Mouse (Mus musculus): ENCODE measurements around the gene Gm49342. TPM values are rescaled to one million over a fixed set of nuclear protein-coding genes. Genes with fewer than 3 reads are reported as not detected.
"Not testable (repeated sequence)": the region's sequence is repeated elsewhere in the genome, so short reads cannot be mapped to it uniquely, and the experiment has no call there.

Gene Gm49342
- polyA plus RNA-seq, 1 experiment from 2014 or later = not detected

DNA sequence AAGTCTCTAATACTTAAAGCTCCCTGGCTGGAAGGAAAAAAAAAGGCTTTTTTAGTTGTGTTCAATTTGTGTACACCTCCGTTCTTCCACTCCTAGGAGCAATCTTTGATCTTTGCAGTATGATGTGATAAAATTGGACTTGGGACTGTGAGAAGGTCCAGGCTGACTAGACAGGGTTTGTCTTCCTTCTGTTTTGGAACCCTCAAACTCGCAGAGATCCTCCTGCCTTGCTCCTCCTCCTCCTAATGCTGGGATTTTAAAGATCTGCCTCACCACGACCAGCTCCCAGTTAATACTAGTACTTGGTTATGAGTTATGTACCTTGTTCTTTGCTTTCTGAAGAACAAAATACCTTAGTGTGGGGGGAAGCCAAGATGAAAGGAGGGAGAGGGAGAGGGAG is 1.2 kb downstream of the Gm49342 start:
- WGBS = 21% methylated on average over 3 of the region's 3 CpGs
- H3K4me1 ChIP-seq (ENCODE audit: control insufficient read depth, insufficient read depth, low read length); H3K27me3 ChIP-seq (replicated peaks; ENCODE audit: control insufficient read depth, insufficient read depth, low read length); ATAC-seq; H3K9me3 ChIP-seq (replicated peaks; ENCODE audit: control insufficient read depth, low read length); DNase-seq (ENCODE audit: low spot score); H3K27ac ChIP-seq (ENCODE audit: low read depth, low read length); H3K36me3 ChIP-seq (ENCODE audit: control insufficient read depth, insufficient read depth, low read length): not testable (repeated sequence)
- Histone ChIP-seq H3K4me3 (ENCODE audit: low read depth, low read length) (peak overlapping the region; percentile 41), H3K4me2 (ENCODE audit: low read length) (peak overlapping the region; percentile 57), H3K9ac (ENCODE audit: low read length) (peak overlapping the region; percentile 59; the same call in 1 of the 2 replicates)

DNA sequence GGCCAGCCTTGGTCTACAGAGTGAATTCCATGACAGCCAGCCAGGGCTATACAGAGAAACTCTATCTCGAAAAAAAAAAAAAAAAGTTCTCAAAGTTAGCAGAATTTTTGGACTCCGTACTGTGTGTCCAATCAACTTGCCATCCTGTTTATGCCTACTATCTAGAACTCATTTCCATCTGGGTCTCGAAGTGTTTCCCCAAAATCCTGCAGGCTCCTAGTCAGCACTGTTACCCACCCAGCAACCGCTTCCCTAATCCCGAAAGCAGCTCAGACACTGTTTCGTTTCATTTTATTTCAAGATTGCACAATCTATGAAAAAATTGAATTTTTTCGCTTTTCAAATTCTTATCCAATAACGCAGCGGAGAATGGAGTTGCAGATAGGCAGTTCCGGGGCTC is 11.2 kb downstream of the Gm49342 start:
- Histone ChIP-seq H3K4me3 (ENCODE audit: low read depth, low read length) (no peak overlapping the region), H3K27me3 (replicated peaks; ENCODE audit: control insufficient read depth, insufficient read depth, low read length) (no peaks in the 10 kb centered on the region), H3K27ac (ENCODE audit: low read depth, low read length) (no peak overlapping the region), H3K36me3 (ENCODE audit: control insufficient read depth, insufficient read depth, low read length) (peaks cover 4% of the 10 kb centered on the region; the same call in 1 of the 2 replicates), H3K9ac (ENCODE audit: low read length) (no peak overlapping the region), H3K4me2 (ENCODE audit: low read length) (no peak overlapping the region), H3K9me3 (replicated peaks; ENCODE audit: control insufficient read depth, low read length) (no peaks in the 10 kb centered on the region), H3K4me1 (ENCODE audit: control insufficient read depth, insufficient read depth, low read length) (no peaks in the 10 kb centered on the region)
- WGBS = 88% methylated on average over 10 of the region's 10 CpGs
- ATAC-seq (no peak), DNase-seq (ENCODE audit: low spot score) (no peak)

DNA sequence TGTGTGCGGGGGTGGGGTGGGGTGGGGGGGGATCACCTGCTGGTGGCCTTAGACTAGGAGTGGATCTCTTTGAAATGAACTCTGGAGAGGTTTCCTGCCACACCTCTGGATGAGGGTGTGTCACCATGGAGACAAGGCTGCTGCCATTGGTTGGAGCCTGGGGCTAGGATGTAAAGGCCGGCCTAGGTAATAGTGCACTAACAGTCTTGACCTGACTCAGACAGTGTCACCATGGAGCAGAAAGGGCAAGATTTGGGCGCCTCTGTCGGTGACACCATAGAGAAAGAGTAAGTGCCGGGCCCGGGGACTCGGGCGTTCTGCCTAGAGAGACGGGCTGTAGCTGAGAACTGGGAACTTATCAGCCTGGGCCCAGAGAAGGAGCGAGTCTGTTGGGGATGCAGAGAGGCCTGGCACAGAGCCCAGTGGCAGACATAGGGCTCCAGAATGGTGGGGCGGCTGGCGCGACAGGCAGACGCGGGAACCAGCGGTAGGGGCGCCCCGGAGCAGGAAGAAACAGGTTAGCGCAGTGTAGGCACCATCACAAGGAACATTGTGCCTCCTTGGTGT is 11.7 kb downstream of the Gm49342 start, which contains the start of gene Pnp2:
Pnp2 (plus strand) TSS at position 51 of the 567 bp plus-strand sequence.
- WGBS = 5% methylated on average over 16 of the region's 19 CpGs
- not testable (repeated sequence) for H3K9me3 ChIP-seq (replicated peaks; ENCODE audit: control insufficient read depth, low read length); H3K9ac ChIP-seq (ENCODE audit: low read length); H3K27ac ChIP-seq (ENCODE audit: low read depth, low read length); H3K4me1 ChIP-seq (ENCODE audit: control insufficient read depth, insufficient read depth, low read length); H3K27me3 ChIP-seq (replicated peaks; ENCODE audit: control insufficient read depth, insufficient read depth, low read length); H3K4me3 ChIP-seq (ENCODE audit: low read depth, low read length); H3K36me3 ChIP-seq (ENCODE audit: control insufficient read depth, insufficient read depth, low read length)
- H3K4me2 ChIP-seq (ENCODE audit: low read length) = peak within 1 kb of the TSS; percentile 33
- DNase-seq (ENCODE audit: low spot score) (peak; percentile 35), ATAC-seq (peak; percentile 94)

DNA sequence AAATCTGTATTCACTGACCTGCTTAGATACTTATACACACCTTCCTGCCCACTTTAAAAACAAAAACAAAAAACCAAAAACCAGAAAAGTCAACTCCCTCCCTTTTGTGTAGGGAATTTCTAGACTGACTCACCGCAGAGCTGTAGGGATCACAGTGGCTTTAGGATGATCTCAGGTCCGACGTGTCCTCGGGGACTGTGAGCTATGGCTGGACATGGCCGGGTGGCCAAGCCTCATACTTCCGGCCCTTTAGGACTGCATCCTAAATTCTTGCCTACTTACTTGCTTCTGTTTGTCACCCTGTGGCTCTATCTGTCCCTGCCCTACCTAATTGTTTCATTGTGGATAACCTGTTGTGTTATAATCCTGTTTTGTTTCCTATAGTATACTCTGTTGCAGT is 12.4 kb downstream of the Gm49342 start:
- H3K27me3 ChIP-seq (replicated peaks; ENCODE audit: control insufficient read depth, insufficient read depth, low read length); H3K27ac ChIP-seq (ENCODE audit: low read depth, low read length); DNase-seq (ENCODE audit: low spot score); H3K9me3 ChIP-seq (replicated peaks; ENCODE audit: control insufficient read depth, low read length); H3K4me2 ChIP-seq (ENCODE audit: low read length); H3K4me1 ChIP-seq (ENCODE audit: control insufficient read depth, insufficient read depth, low read length); H3K4me3 ChIP-seq (ENCODE audit: low read depth, low read length); H3K9ac ChIP-seq (ENCODE audit: low read length); ATAC-seq; H3K36me3 ChIP-seq (ENCODE audit: control insufficient read depth, insufficient read depth, low read length): not testable (repeated sequence)
- 81% methylated on average over 6 of the region's 6 CpGs for WGBS

DNA sequence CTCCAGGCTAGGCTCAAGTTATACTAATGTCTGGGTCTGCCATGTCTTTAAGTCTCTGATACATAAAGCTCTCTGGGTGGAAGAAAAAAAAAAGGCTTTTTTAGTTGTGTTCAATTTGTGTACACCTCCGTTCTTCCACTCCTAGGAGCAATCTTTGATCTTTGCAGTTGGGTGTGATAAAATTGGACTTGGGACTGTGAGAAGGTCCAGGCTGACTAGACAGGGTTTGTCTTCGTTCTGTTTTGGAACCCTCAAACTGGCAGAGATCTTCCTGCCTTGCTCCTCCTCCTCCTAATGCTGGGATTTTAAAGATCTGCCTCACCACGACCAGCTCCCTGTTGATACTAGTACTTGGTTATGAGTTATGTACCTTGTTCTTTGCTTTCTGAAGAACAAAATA is 12.8 kb downstream of the Gm49342 start:
- not testable (repeated sequence) for H3K4me2 ChIP-seq (ENCODE audit: low read length); ATAC-seq
- 67% methylated on average over 3 of the region's 3 CpGs for WGBS

DNA sequence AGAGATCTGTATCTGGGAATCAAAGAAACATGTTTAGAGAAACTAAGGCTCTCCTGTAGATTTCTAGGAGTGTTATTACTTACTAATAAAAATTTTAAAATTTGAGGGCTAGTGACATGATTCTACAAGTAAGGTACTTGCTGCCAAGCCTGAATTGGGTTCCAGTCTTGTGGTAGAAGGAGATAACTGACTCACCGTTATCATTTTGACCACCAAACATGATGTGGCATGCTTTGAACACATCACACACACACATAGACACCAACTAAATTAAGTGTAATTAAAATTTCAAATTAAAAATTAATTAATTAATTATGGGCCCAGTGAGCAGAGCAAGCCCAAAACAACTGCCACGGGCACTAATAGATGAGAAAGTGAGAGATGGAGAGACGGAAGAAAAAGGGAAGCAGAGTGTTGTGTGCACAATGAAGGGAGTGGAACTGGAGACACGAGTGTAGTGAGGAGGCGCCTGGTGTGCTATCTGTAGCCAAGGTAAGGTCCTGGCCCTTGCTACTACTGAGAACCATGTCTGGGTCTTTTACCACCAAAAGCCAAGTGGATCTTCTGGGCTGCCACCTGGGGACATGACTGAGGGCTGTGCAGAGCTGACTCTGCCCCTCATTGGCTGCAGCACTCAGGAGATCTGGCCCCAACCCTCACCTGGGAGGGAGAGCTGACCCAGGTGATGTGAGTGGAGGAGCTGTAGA is 14.1 kb downstream of the Gm49342 start:
- not testable (repeated sequence) for H3K4me1 ChIP-seq (ENCODE audit: control insufficient read depth, insufficient read depth, low read length); H3K4me3 ChIP-seq (ENCODE audit: low read depth, low read length); DNase-seq (ENCODE audit: low spot score); ATAC-seq; H3K9me3 ChIP-seq (replicated peaks; ENCODE audit: control insufficient read depth, low read length); H3K36me3 ChIP-seq (ENCODE audit: control insufficient read depth, insufficient read depth, low read length); H3K27ac ChIP-seq (ENCODE audit: low read depth, low read length); H3K27me3 ChIP-seq (replicated peaks; ENCODE audit: control insufficient read depth, insufficient read depth, low read length); H3K9ac ChIP-seq (ENCODE audit: low read length); H3K4me2 ChIP-seq (ENCODE audit: low read length)
- WGBS = 84% methylated on average over 5 of the region's 5 CpGs

More for the DNA sequence above, 12.8 kb downstream of the Gm49342 start:
- not testable (repeated sequence) for H3K27ac ChIP-seq (ENCODE audit: low read depth, low read length); H3K4me3 ChIP-seq (ENCODE audit: low read depth, low read length); H3K4me1 ChIP-seq (ENCODE audit: control insufficient read depth, insufficient read depth, low read length); H3K9me3 ChIP-seq (replicated peaks; ENCODE audit: control insufficient read depth, low read length); DNase-seq (ENCODE audit: low spot score); H3K27me3 ChIP-seq (replicated peaks; ENCODE audit: control insufficient read depth, insufficient read depth, low read length); H3K36me3 ChIP-seq (ENCODE audit: control insufficient read depth, insufficient read depth, low read length); H3K9ac ChIP-seq (ENCODE audit: low read length)

DNA sequence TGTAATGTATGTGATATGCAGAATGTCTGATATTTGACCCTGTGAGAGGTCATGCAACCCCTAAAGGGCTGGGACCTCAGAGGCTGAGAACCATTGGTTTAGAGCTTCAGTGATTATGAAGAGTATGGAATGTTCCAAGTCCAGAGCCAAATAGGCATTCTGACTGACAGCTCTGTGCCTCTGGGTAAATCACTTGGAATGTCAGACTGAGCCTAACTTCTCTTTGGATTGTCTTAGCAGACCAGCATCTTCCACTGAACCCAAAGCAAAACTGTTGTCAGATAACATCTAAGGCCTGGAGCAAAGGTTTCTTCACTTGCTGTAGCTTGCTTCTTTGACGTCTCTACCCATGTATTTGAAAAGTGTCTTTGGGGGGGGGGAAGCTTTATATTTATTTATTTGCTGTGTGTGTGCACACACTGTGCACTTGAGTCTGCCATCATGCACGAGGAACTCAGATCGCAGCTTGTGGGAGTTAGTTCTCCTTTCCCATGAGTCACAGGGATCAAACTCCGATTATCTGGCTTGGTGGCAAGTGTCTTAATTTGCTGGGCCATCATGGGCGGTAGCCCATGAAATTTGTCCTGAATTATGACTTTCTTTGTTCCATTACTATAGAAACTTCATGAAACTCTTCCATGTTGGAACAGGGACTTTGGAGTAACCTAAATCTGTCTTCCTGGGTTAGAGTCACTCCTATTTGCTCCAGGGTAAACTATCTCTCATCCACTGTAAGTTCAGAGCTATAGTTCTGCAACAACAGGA is 24.1 kb downstream of the Gm49342 start:
- no peak overlapping the region for H3K9ac ChIP-seq (ENCODE audit: low read length)
- no peak overlapping the region for H3K4me2 ChIP-seq (ENCODE audit: low read length)
- H3K36me3 ChIP-seq (ENCODE audit: control insufficient read depth, insufficient read depth, low read length) = no peaks in the 10 kb centered on the region
- WGBS = 79% methylated on average over 5 of the region's 5 CpGs
- no peaks in the 10 kb centered on the region for H3K27me3 ChIP-seq (replicated peaks; ENCODE audit: control insufficient read depth, insufficient read depth, low read length)
- no peaks in the 10 kb centered on the region; the same call in 1 of the 2 replicates for H3K4me1 ChIP-seq (ENCODE audit: control insufficient read depth, insufficient read depth, low read length)
- no peak for DNase-seq (ENCODE audit: low spot score)
- H3K9me3 ChIP-seq (replicated peaks; ENCODE audit: control insufficient read depth, low read length) = no peaks in the 10 kb centered on the region
- H3K27ac ChIP-seq (ENCODE audit: low read depth, low read length) = no peak overlapping the region
- ATAC-seq = no peak
- no peak overlapping the region for H3K4me3 ChIP-seq (ENCODE audit: low read depth, low read length)

DNA sequence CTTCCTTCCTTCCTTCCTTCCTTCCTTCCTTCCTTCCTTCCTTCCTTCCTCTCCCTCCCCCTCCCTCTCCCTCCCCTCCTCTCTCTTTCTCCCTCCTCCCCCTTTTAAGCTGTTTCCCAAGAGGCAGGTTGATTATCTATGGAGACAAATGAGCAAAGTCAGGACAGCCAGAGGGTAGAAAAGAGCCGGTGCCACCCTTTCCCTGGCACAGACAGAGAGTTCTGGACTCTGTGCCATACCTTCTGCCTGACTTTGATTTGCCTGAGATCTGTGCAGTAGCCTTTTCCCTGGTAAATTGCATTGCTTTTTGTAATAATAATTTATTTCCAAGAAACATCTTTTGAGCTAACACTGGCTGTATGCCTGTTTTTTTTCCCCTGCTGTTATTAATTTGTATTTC is 24.7 kb downstream of the Gm49342 start:
- 8% methylated on average over 1 of the region's 1 CpGs for WGBS
- Histone ChIP-seq H3K27me3 (replicated peaks; ENCODE audit: control insufficient read depth, insufficient read depth, low read length) (no peaks in the 10 kb centered on the region), H3K9ac (ENCODE audit: low read length) (no peak overlapping the region), H3K4me1 (ENCODE audit: control insufficient read depth, insufficient read depth, low read length) (no peaks in the 10 kb centered on the region; the same call in 1 of the 2 replicates), H3K4me3 (ENCODE audit: low read depth, low read length) (no peak overlapping the region), H3K36me3 (ENCODE audit: control insufficient read depth, insufficient read depth, low read length) (no peaks in the 10 kb centered on the region), H3K9me3 (replicated peaks; ENCODE audit: control insufficient read depth, low read length) (no peaks in the 10 kb centered on the region), H3K27ac (ENCODE audit: low read depth, low read length) (no peak overlapping the region), H3K4me2 (ENCODE audit: low read length) (no peak overlapping the region)
- DNase-seq (ENCODE audit: low spot score) (no peak), ATAC-seq (no peak)

All from forebrain, embryonic 14.5 days (tissue).